Mouse (Mus musculus): ENCODE results near the gene Gprin2.

- no peak for TF ChIP-seq CTCF (IDR thresholded peaks at IDR 0.05; ENCODE audit: borderline replicate concordance, control insufficient read depth, extremely low read depth, insufficient read depth, low read length, poor library complexity)
- TF ChIP-seq POLR2A (IDR thresholded peaks at IDR 0.05; ENCODE audit: control insufficient read depth, extremely low read depth, insufficient read depth, low read length, poor library complexity), result no peak
Measured at GRCm38 (mm10) chr14:34196706-34197105, 4.7 kb downstream of the Gprin2 start.

Measured in thymus, adult 2 months (tissue).